Mouse (Mus musculus) layer of hippocampus, adult 9-10 months (tissue): ENCODE measurements around the gene Acvr1.

Source experiments
- DNase-seq: peaks from one replicate; pipeline ENCODE4 v3.0.0; 2022; ENCODE audit warnings: low spot score

Acvr1 gene

DNA sequence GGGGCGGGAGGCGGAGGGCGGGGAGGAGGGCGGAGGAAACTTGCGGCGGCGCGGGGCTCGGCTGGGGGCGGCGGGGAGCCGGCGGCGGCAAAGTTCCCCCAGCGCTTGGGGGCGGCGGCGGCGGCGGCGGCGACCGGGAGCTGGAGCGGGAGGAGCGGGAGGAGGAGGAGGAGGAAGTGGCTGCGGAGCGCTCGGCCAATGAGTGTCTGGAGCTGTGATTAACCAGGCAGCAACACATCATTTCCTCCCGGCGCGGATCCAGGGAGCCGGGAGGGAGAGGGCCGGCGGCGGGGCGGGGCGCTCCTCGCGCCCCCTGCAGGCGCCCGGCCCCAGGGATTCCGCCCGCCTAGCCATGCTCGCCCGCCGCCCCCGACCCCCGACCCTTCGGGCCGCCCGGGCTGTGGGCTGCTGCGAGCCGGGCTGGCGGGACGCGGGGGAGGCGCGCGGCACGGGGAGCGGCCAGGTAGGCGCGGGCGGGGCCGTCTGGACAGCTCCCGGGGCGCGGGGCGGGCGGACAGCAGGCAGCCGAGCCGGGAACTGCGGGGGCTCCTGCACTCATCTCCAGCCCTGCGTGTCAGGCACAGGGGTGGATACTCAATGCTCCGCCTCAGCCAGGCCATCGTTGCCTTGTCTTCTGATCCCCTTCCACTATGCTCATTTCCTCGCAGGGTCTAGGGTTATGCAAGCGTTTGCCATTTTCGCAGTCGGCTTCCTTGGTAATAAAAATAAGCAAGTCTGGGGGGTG is at the start of gene Acvr1, which contains the start of gene Upp2:
Gene Acvr1 (minus strand): TSS at position 92 of the 745 bp plus-strand sequence.
Gene Upp2 (plus strand): TSS at position 233 of the 745 bp plus-strand sequence.
- no peak for DNase-seq

DNA sequence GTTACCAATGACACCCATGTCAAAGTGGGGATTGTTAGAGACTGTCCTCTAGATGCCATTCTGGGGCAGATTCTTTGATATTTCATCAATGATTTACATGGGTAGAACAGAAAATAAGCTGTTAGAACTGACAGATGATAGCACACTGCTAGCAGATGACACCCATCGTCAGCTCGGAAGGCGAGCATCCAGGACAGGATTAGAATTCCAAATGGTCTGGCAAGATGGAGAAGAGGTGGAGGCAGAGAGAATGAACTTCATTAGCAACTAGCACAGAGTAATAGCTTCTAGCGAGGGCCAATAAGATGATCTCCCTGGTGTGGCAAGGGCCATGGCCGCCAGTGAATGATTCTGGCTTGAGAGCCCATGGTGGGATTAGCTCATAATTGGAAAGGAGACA is 48.8 kb upstream of the Acvr1 start:
- peak; percentile 63 for DNase-seq

DNA sequence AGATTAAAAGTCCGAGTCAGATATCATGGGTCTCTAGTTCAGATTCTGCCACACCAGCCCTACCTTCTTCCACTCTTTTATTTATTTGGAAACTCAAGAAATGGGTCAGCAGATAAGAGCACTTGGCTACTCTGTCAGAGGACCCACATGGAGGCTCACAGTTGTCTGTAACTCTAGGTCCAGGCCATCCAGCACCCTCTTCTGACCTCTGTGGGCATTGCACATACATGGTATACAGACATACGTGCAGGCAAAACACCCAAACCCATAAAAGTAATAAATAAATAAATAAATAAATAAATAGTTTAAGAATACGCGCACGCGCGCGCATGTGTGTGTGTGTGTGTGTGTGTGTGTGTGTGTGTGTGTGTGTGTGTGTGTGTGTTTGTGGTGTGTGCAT is 47.9 kb upstream of the Acvr1 start:
- DNase-seq = no peak

DNA sequence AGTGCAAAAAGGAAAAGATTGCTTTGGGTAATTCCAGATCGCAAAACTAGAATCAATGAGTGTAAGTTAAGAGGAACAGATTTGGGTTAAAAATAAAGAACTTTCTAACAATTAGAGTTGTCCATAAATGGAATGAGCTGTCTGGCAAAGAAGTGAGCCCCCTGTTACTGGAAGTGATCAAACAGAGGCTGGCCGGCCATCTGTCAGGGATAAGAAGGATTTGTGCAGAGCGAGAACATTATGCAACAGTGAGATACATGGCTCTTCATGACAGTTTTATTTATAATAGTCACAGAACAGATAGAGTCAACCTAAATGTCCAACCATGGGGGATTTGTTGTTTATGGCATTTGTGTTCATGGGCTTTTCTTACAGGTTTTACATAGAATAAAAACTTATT is 46.8 kb upstream of the Acvr1 start:
- peak; percentile 50 for DNase-seq

DNA sequence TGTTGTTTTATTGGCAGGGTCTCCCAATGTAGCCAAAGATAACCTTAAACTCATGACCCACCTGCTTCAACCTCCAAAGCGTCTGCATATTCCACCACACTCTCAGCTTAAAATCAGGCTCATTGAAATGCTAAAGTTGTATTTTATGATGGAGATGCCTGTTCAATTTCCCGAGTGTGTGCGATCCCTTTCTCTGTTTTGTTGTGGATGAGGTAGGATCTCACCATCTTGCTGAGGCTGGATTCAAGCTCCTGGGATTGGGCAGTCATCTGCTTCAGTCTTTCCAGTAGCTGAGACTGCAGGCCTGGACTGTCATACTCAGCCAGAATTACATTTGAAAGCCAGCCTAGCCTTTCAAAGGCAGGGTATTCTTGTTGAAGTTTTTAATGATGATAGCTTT is 37.8 kb upstream of the Acvr1 start:
- DNase-seq = no peak

DNA sequence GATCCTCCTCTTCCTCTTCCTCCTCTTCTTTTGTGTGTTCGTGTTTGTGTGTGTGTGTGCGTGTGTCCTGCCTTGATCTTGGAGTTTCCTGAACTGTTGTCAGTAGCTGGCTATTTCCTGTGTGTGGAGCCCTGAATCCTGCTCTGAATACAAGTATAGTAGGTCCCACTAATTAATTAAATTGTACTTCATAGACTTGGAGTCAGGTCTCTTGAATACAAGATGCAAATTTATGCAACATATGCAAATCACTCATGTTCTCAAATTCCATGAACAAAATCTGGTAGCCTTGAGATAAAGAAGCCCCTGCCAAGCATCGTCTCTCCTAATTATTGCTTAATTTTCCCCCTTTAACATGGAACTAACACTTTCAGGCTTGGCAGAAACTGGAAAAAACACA is 36.4 kb upstream of the Acvr1 start:
- DNase-seq = no peak

DNA sequence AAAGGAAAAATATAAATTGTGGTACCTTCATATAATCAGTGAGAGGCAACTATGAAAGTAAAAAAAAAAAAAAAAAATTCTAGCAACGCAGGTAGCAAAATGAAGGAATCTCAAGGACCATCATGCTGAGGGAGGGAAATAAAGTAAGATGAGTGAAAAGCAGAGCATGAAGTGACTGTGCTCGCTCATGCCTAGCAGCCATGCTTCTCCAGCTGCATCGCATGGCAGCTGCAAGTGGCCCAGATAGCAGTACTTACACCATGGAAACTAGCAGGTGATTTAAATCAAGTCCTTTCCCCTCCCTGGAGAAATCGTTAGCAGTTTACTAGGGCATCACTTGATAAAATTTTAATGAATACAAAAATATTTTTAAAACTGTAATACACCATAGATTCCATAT is 34.4 kb upstream of the Acvr1 start:
- DNase-seq = no peak

DNA sequence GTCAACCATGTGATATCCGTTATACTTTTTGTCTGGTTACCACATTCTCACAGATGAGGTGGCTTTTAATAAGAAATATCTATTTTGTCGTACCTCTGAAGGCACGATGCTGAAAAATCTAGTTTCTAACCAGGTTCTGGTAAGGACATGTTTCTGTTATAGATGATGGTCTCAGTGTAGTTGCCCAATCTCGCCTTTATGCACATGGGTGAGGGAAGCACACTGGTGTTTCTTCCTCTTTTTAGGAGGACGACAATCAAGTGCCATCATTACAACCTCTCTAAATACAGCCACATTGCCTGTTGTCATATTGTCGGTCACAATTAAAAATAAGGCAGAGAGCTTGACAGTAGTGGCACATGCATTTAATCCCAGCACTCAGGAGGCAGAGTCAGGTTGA is 32.7 kb upstream of the Acvr1 start:
- DNase-seq = no peak

DNA sequence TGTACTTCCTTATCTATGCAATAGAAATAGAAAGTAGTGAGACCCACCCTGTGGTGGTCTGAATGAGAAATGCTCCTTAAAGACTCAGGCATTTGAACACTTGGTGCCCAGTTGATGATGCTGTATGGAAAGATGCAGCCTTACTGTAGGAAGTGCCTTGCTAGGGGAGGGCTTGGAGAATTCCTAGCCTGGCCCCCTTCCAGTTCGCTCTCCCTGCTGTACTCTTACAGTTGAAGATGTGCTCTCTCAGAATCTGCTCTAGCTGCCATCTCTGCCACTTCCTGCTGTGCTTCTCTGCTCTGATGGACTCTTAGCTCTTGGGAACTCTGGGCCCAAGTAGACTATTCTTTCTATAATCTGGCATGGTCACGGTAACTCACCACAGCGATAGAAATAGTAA is 30.6 kb upstream of the Acvr1 start:
- DNase-seq = no peak

DNA sequence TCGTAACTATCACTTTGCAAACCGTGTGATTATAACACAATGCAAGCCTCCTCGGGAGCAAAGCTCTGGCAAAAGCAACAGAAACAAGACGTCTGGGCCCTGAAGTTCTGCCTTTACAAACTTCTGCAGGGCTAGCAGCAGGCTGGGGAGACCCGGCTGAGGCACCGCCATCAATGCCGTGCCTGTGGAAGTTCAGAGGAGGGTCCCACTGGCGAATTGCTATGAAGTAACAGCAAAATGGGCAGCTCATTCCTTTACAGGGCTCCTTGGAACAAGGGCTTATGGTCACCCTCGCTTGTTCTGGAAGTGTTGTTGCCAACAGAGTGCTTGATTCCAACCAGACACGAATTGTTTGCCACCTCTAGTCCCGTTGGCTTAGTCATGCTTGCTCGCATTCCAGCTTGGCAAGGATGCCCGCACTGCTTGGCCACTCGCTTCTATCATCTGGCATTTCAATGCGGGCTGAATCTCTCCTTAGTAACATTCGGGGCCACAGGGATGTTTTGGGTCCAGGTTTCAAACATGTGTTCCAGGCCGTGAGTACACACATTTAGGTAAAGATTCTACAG is 29.9 kb upstream of the Acvr1 start:
- no peak for DNase-seq

DNA sequence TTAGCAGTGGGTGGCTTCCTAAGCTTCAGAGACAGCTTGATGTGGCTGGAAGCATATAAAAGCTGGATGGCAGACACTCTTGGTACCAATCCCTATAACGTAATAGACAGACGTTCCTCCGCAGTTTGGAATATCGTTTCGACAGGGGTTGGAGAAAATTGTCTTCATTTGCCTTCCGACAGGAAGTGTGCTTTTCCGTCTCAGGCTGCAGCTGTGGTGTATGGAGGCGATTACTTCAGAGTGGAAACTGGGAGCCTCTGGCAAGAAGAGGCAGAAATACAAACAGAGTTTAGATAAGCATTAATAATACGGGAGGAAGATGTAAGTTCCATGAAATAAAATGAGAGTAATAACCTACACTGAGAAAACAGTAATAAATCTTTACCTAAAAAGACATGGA is 28.4 kb upstream of the Acvr1 start:
- no peak for DNase-seq

DNA sequence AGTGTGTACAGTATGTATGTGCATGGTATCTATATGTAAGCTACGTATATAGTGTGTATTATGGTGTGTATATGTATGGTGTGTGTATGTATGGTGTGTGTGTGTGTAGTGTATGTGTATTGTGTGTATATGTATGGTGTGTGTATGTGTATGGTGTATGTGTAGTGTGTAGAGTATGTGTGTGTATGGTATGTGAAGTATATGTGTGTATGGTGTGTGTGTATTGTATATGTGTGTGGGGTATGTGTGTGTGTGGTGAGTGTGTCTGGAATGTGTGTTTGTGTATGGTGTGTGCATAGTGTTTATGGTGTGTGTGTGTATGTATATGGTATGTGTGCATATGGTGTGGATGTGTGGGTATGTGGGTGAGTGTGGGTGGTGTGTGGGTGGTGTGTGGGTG is 23.1 kb upstream of the Acvr1 start:
- no peak for DNase-seq

DNA sequence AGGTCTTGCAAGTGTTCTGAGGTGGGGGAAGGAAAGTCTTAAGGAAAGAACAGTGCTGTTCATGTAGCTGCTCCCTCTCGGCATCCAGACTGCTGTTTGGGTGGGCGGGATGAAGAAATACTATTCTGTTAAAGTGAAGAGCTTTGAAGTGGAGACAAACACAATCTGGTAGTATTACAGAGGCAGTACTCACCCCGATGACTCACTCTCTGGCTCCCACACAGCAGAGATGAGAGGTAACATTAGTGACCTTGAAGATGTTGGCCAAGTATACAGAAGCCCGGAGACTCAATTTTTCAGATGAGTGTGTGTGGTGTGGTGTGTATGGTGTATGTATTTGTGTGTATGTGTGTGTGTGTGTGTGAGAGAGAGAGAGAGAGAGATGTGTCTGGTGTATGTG is 22.7 kb upstream of the Acvr1 start:
- no peak for DNase-seq

DNA sequence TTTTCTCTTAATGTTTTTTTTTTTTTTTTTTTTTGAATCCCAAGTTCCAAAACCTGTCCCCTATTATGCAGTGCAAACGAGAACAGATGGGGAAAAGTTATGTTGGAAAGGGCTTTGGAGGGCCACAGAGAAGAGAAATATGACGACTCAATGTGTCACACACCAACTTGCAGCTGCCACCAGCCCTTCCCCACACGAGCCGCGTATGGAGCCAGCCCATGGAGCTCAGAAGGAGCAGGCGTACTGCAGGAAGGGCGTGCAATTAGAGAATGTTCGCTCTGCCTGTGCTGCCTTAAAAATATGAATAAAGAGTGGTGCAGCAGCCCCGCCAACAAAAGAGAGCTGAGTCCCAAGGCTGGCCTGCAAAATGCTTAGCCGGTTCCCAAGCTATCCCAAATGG is 19.4 kb upstream of the Acvr1 start:
- DNase-seq = no peak

DNA sequence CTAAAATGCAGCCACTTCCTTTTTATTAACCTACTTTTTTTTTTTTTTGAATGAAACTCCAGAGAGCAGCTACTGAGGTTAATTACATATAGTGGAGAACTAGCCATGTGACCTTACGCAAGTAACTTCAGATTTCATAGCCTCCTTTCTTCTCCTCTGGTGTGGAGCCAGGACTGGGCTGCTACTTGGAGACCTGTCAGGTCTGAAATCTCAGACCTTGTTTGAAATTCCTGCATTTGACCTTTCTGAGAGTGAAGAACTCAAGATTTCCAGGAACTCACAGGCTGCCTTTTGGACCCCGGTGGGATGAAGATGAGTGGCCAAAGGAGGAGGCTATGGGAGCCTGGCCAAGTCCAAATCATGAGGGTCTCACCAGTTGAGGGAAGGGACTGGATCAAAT is 7.2 kb upstream of the Acvr1 start:
- no peak for DNase-seq

DNA sequence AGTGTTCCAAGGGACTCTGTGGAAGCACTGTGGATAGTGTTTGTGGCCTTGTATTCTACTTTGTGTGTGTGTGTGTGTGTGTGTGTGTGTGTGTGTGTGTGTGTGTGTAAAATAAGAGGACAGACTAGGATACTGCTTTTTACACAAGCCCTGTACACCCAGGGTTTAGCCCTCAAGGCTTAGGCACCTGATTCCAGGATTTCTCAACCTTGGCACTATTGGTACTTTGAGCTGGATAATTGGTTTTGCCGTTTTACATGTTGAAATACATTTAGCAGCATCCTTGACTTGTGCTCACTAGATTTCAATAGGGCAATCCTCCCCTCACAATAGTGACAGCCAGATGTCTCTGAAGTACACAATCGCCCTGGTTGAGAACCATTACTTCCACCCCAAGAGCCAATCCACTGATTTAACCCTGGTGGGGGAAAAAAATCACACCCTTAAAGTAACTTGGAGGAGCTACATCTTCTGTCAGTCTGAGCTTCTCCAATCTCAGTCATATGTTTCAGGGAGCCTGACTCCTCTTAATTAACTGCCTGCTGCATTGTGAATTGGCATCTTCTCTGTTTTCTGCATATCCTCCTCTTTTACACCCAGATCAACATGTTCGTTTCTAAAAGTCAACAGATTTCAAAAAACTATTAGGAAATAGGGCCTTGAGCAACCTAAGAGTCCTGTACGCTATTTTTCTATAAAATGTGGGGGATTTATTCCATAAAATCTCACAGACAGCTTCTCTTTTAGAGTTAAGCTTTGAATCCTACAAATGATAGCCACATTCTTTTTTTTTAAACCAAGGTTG is 2.1 kb upstream of the Acvr1 start:
- DNase-seq = no peak

DNA sequence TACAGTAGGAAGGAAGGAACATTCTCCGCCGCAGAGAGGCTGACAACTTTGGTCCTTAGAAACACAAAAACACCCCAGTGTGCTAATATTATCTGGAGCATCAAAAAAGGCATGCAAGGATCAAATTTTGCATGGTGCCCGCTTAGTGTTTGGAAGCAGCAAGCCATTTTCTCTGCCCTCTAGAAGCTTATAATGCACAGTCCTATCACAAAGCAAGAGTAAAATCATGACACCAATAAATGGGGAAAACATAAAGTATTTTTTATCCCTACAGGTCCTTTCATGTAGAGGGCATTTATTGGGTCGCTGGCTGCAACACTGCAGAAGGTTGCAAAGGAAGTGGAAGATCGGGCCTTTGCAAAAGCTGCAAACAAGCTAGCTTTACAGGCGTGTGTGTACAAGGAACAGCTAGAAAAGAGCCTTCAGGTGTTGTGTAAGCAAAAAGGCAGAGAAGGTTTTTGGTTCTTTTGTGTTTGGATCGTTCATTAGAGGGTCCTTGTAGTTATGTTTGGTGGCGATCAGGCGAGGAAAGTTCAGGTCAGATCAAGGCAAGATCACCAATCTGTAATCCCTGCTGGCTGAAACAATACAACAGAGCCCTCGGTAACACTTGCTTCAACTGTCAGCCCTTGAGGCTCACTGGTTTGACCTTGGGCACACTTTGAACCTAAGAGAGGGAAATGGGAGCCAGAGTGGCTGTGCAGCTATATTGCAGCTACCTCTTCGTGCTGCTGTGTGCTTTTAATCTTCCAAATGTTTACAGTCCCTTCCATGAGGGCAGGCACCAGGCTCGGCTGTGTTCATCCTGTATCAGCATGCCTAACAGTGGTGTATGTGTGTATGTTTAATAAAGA is 1.1 kb upstream of the Acvr1 start:
- DNase-seq = no peak

DNA sequence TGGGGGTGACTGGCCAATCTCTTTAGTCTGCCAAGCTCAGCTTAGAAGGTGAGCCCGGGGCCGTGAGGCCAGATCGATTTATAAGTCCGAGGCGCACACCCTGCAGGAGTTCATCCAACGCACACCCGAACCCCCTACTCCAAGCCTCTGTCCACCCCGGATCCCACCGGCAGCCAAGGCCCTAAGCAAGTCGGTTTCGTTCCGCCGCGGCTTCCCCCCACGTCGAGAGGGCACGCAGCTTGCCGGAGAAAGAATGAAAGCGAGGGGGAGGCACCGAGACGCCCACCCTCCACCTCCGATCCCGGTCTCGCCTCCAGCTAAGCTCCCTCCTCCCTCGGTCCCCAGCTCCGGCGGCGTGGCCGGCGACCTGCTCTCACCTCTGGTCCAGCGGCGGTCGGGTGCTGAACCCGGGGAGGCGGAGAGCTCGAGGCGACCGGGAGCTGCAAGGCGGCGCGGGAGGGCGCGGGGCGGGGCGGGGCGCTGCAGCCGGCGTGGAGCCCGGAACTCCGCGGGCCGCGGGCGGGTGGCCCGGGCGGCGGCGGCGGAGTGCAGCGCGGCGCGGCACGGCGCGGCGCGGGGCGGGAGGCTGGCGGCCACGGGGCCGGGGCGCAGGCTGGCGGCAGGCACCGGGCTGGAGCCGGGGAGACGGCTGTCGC is 419 bp downstream of the Acvr1 start:
- no peak for DNase-seq

DNA sequence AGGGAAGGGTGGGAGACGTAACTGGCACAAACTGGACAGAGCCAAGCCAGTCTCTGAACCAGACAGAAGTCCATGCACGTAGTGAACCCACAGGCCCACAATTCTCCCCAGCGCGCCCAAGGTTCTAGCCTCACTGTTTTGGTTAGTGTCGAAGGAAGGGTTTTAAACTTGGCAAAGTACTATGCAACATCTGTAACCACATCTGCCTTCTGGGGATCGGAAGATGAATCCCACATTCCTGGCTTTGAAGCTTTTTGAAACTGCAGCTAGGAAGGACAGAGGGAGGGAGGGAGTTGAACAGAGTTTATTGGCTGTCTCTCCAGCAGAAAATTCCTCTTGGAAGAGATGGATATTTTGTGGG is 928 bp downstream of the Acvr1 start:
- DNase-seq = no peak

DNA sequence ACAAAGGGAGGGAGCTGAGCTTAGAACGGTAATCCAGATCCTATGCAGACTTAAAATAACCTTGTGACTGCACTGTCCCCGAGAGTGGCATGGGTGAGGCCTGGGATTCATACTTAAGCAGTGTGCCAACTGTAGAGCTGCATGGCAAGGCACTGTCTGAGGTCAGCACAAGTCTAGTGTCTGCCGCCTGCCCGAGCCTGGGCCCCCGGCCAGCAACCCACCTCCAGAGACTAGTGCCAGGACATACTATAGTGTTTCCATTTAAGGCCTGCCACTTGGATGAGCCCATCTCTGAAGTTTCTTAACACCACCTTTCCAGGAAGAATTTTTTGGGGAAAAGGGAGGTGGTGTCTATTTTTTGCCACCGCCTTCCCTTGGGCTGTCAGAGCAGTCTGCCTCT is 1.7 kb downstream of the Acvr1 start:
- no peak for DNase-seq

DNA sequence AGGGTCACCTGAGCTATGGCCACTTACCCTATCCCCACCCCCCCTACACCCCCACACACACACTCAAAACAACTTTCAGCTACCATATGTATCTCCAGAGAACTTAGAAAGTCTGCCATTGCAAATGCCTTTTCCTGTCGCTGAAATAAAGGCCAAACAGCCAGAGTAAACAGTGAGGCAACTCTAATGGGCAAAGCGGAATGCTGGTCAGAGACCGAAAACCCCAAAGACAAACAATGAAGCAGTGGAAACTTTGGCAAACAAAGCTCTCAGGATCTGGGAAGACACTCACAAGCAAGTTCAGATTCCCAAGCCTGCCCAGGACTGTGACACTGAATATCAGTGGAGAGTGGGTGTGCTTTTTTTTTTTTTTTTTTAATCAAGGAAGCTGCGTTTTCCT is 4.8 kb downstream of the Acvr1 start:
- no peak for DNase-seq
